Mouse (Mus musculus): ENCODE measurements around the gene Gpr25.
A peak's percentile ranks its signal among the peaks of the same experiment; 100 is the strongest.

Gene Gpr25

GRCm38 (mm10) chr1:136253472-136253871 lies 7.2 kb downstream of the Gpr25 start:
- Histone ChIP-seq H3K27me3 (ENCODE audit: control insufficient read depth, insufficient read depth, low read length, poor library complexity, severe bottlenecking) (no peaks in the 10 kb centered on the region), H3K36me3 (ENCODE audit: control insufficient read depth, insufficient read depth, low read length, poor library complexity, severe bottlenecking) (no peaks in the 10 kb centered on the region)
- no peak for DNase-seq (ENCODE audit: low read depth, low spot score)

GRCm38 (mm10) chr1:136249662-136250061 lies 11.0 kb downstream of the Gpr25 start:
- H3K27me3 ChIP-seq (ENCODE audit: control insufficient read depth, insufficient read depth, low read length, poor library complexity, severe bottlenecking), result no peaks in the 10 kb centered on the region
- DNase-seq (ENCODE audit: low read depth, low spot score), result peak; percentile 54
- no peaks in the 10 kb centered on the region for H3K36me3 ChIP-seq (ENCODE audit: control insufficient read depth, insufficient read depth, low read length, poor library complexity, severe bottlenecking)

- Histone ChIP-seq H3K36me3 (ENCODE audit: control insufficient read depth, insufficient read depth, low read length, poor library complexity, severe bottlenecking) (no peaks in the 10 kb centered on the region), H3K27me3 (ENCODE audit: control insufficient read depth, insufficient read depth, low read length, poor library complexity, severe bottlenecking) (no peaks in the 10 kb centered on the region)
- peak; percentile 25 for DNase-seq (ENCODE audit: low read depth, low spot score)
Measured at GRCm38 (mm10) chr1:136247393-136247792, 13.3 kb downstream of the Gpr25 start.

- no peak for DNase-seq (ENCODE audit: low read depth, low spot score)
- no peaks in the 10 kb centered on the region for H3K27me3 ChIP-seq (ENCODE audit: control insufficient read depth, insufficient read depth, low read length, poor library complexity, severe bottlenecking)
Measured at GRCm38 (mm10) chr1:136244469-136244868, 16.2 kb downstream of the Gpr25 start.

GRCm38 (mm10) chr1:136241801-136242200 lies 18.9 kb downstream of the Gpr25 start:
- no peak for DNase-seq (ENCODE audit: low read depth, low spot score)
- H3K27me3 ChIP-seq (ENCODE audit: control insufficient read depth, insufficient read depth, low read length, poor library complexity, severe bottlenecking), result no peaks in the 10 kb centered on the region
- no peaks in the 10 kb centered on the region for H3K36me3 ChIP-seq (ENCODE audit: control insufficient read depth, insufficient read depth, low read length, poor library complexity, severe bottlenecking)

More at GRCm38 (mm10) chr1:136244469-136244868, 16.2 kb downstream of the Gpr25 start:
- no peaks in the 10 kb centered on the region for H3K36me3 ChIP-seq (ENCODE audit: control insufficient read depth, insufficient read depth, low read length, poor library complexity, severe bottlenecking)

GRCm38 (mm10) chr1:136238495-136238894 lies 22.2 kb downstream of the Gpr25 start:
- no peaks in the 10 kb centered on the region for H3K36me3 ChIP-seq (ENCODE audit: control insufficient read depth, insufficient read depth, low read length, poor library complexity, severe bottlenecking)
- DNase-seq (ENCODE audit: low read depth, low spot score), result no peak

GRCm38 (mm10) chr1:136234595-136235092 lies 26.0 kb downstream of the Gpr25 start:
- 0 out of 2 replicates have a peak, but pooled peaks cover 2% of the 10 kb centered on the region for H3K27me3 ChIP-seq (ENCODE audit: control insufficient read depth, insufficient read depth, low read length, poor library complexity, severe bottlenecking)
- H3K36me3 ChIP-seq (ENCODE audit: control insufficient read depth, insufficient read depth, low read length, poor library complexity, severe bottlenecking), result no peaks in the 10 kb centered on the region
- DNase-seq (ENCODE audit: low read depth, low spot score), result peak; percentile 21

More at GRCm38 (mm10) chr1:136238495-136238894, 22.2 kb downstream of the Gpr25 start:
- H3K27me3 ChIP-seq (ENCODE audit: control insufficient read depth, insufficient read depth, low read length, poor library complexity, severe bottlenecking), result 0 out of 2 replicates have a peak, but pooled peaks cover 2% of the 10 kb centered on the region

- 0 out of 2 replicates have a peak, but pooled peaks cover 2% of the 10 kb centered on the region for H3K27me3 ChIP-seq (ENCODE audit: control insufficient read depth, insufficient read depth, low read length, poor library complexity, severe bottlenecking)
- DNase-seq (ENCODE audit: low read depth, low spot score), result peak; percentile 42
- no peaks in the 10 kb centered on the region for H3K36me3 ChIP-seq (ENCODE audit: control insufficient read depth, insufficient read depth, low read length, poor library complexity, severe bottlenecking)
Measured at GRCm38 (mm10) chr1:136233892-136234594, 26.6 kb downstream of the Gpr25 start, which contains the start of gene Inava. TSS of gene Inava (minus strand) at chr1:136234264.

GRCm38 (mm10) chr1:136232986-136233790 lies 27.5 kb downstream of the Gpr25 start:
- 0 out of 2 replicates have a peak, but pooled peaks cover 2% of the 10 kb centered on the region for H3K27me3 ChIP-seq (ENCODE audit: control insufficient read depth, insufficient read depth, low read length, poor library complexity, severe bottlenecking)
- H3K36me3 ChIP-seq (ENCODE audit: control insufficient read depth, insufficient read depth, low read length, poor library complexity, severe bottlenecking), result no peaks in the 10 kb centered on the region
- DNase-seq (ENCODE audit: low read depth, low spot score), result no peak

GRCm38 (mm10) chr1:136232285-136232926 lies 28.3 kb downstream of the Gpr25 start:
- 0 out of 2 replicates have a peak, but pooled peaks cover 2% of the 10 kb centered on the region for H3K27me3 ChIP-seq (ENCODE audit: control insufficient read depth, insufficient read depth, low read length, poor library complexity, severe bottlenecking)
- H3K36me3 ChIP-seq (ENCODE audit: control insufficient read depth, insufficient read depth, low read length, poor library complexity, severe bottlenecking), result no peaks in the 10 kb centered on the region
- peak; percentile 15 for DNase-seq (ENCODE audit: low read depth, low spot score)

GRCm38 (mm10) chr1:136231596-136231995 lies 29.1 kb downstream of the Gpr25 start:
- Histone ChIP-seq H3K36me3 (ENCODE audit: control insufficient read depth, insufficient read depth, low read length, poor library complexity, severe bottlenecking) (no peaks in the 10 kb centered on the region), H3K27me3 (ENCODE audit: control insufficient read depth, insufficient read depth, low read length, poor library complexity, severe bottlenecking) (0 out of 2 replicates have a peak, but pooled peaks cover 2% of the 10 kb centered on the region)
- DNase-seq (ENCODE audit: low read depth, low spot score), result no peak

GRCm38 (mm10) chr1:136230201-136230600 lies 30.5 kb downstream of the Gpr25 start:
- Histone ChIP-seq H3K27me3 (ENCODE audit: control insufficient read depth, insufficient read depth, low read length, poor library complexity, severe bottlenecking) (0 out of 2 replicates have a peak, but pooled peaks cover 2% of the 10 kb centered on the region), H3K36me3 (ENCODE audit: control insufficient read depth, insufficient read depth, low read length, poor library complexity, severe bottlenecking) (no peaks in the 10 kb centered on the region)
- DNase-seq (ENCODE audit: low read depth, low spot score), result no peak

- Histone ChIP-seq H3K36me3 (ENCODE audit: control insufficient read depth, insufficient read depth, low read length, poor library complexity, severe bottlenecking) (no peaks in the 10 kb centered on the region), H3K27me3 (ENCODE audit: control insufficient read depth, insufficient read depth, low read length, poor library complexity, severe bottlenecking) (0 out of 2 replicates have a peak, but pooled peaks cover 2% of the 10 kb centered on the region)
- no peak for DNase-seq (ENCODE audit: low read depth, low spot score)
Measured at GRCm38 (mm10) chr1:136229040-136229373, 31.7 kb downstream of the Gpr25 start.

GRCm38 (mm10) chr1:136228328-136229039 lies 32.2 kb downstream of the Gpr25 start:
- no peaks in the 10 kb centered on the region for H3K36me3 ChIP-seq (ENCODE audit: control insufficient read depth, insufficient read depth, low read length, poor library complexity, severe bottlenecking)
- DNase-seq (ENCODE audit: low read depth, low spot score), result no peak
- no peaks in the 10 kb centered on the region for H3K27me3 ChIP-seq (ENCODE audit: control insufficient read depth, insufficient read depth, low read length, poor library complexity, severe bottlenecking)
